Mouse (Mus musculus): ENCODE measurements around the gene Gck.

GRCm38 (mm10) chr11:5870069-5870468 lies 79.8 kb downstream of the Gck start:
- TF ChIP-seq CTCF (IDR thresholded peaks at IDR 0.05; ENCODE audit: low read depth) (no peak), EP300 (IDR thresholded peaks at IDR 0.05; ENCODE audit: low read depth) (no peak)
